Mouse (Mus musculus) c-Kit-positive CD71-positive TER-119-positive erythroid progenitor cells, embryonic 14.5 days (primary cell): ENCODE results near the gene Gars.

Experiments used
- DNase-seq: peaks from one replicate; pipeline ENCODE4 v3.0.0-alpha.2; 2013; ENCODE audit warnings: low spot score

Gars gene

GRCm38 (mm10) chr6:55037799-55038670, at the start of gene Gars:
Gars (plus strand) TSS chr6:55038007.
- DNase-seq, result peak; percentile 79

GRCm38 (mm10) chr6:54988141-54988540, 49.7 kb upstream of the Gars start:
- DNase-seq, result no peak

GRCm38 (mm10) chr6:54991189-54991588, 46.6 kb upstream of the Gars start:
- DNase-seq, result no peak

- no peak for DNase-seq
Measured at GRCm38 (mm10) chr6:54992141-54992540, 45.7 kb upstream of the Gars start.

DNA sequence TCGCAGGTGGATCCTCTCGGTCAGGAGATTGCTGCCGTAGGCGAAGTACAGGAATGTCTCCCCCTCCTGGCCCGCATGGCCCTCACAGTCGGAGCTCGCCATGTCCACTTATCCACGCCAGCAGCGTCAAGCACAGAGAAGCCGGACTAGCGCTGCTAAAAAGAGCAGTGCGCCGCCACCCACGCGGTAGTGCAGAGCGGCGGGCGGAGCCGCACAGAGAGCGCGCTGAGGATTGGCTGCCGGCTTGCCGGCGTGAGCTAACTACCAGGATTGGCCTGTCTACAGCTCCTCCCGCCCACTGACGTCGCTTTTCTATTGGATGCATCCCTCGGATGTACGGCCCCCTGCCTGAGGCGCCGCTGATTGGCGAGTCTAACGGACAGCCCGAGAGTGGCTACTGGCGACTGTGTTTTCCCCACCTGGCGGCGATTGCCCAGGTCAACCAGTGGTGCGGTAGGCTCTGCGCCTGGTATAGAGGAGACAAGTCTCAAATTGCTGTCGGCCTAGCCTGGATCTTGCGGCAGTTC, 45.0 kb upstream of the Gars start, which contains the start of gene Ggct:
Ggct (minus strand) TSS at position 217 of the 527 bp plus-strand sequence.
- peak; percentile 90 for DNase-seq

GRCm38 (mm10) chr6:54996361-54996760, 41.4 kb upstream of the Gars start:
- no peak for DNase-seq

DNA sequence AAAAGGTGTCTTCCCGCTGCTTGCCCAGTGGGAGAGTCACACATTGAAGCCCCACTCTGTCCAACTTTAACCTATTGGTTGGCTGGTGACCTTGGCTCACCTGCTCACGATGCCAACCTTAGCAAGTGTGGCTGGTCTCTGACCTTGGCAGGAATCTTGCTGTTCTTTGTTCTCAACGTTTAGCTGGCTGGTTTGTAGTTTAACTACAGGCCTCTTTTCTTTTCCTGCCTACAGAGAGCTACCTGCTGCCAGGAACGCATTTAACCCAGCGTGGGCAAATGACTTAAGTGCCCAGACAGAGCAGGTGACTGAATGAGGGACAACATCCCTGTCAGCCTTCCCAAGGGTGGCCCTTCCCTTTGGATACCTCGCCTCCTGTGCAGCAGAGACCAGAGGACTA, 40.1 kb upstream of the Gars start:
- no peak for DNase-seq

DNA sequence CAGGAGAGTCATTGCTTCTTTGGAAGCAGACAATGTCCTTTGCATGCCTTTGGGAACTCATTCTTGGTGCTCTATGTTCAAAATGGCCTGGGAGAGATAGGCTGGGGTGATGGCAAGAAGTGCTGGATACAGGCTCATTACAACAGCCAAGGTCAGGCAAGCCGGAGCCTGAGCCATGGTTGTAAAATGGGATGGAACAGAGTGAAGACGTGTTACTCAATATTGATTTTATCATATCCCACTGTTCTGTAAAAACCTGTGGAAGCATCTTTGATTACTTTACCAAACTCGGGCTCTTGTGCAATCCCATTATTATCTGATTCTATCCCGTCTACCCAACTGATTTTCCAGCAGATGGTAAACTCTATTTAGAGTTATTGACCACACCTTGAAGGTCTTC, 36.5 kb upstream of the Gars start:
- no peak for DNase-seq

DNA sequence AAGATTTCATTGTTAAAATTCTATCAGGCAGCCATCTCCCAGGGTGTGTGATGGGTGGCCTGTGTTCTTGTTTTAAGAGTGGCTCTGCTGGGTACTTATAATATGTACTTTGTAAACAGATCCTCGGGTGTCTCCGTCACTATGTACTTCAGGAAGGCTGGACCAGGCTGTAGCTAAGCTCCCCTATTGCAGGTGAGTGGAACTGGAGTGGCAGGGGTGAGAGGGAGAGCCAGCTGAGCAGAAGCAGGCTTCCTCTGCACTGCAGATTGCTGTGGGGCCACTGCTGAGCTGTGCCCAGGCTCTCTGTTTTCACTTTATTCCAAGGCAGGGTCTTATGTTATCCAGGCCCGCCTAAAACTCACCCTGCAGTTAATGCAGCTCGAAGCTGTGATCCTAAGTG, 35.4 kb upstream of the Gars start:
- no peak for DNase-seq

DNA sequence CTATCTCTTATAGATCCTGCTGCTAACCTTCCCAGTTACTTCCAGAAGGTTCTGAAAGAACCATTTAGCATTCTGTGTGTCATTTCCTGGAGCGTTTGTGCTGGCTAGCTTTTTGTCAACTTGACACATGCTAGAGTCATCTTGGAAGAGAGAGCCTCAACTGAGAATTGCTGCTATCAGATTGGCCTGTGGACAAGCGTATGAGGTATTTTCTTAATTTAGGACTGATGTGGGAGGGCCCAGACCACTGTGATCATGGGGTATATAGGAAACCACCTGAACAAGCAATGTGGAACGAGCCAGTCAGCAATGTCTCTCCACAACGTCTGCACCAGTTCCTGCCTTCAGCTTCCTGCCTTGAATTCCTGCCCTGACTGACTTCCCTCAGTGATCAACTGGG, 34.2 kb upstream of the Gars start:
- DNase-seq, result no peak

- DNase-seq, result no peak
Measured at GRCm38 (mm10) chr6:55008401-55008800, 29.4 kb upstream of the Gars start.

DNA sequence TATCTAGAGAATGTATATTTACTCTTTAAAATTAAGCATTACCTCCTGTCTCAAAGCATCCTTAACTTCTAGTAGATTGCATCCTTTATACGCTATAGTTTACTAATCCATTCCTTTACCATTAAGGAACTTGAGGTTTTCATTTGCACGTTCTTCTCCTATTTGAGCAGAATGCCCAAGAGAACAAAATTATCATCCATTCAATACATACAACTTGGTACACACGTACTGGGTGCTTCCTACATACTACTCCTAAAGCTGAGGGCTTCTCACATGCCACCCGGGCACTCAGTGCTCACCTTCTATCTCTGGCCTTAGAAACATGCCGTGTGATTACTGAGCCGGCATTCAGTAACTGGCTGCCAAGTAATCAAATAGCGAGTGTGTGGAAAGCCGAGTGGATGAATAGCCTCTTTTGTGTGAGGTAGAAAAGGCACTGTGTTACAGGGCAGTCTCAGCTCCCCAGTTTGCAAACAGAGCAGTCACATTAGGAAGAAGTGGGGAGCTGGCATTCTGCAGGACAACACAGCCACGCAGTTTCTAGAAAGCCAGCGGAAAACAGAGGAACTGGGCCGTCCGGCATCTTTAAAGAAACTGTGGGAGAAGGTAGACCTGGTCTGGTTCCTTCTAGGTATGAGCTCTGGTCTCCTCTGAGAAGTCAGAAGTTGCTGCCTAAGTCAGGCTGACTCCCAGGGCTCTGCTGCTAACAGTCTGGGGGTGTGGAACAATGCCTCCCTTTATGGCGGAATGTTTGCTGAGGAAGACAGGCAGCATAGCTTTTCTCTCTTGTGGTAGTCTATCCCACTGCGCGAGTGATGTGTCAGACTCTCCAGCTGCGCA, 28.2 kb upstream of the Gars start:
- DNase-seq, result no peak

GRCm38 (mm10) chr6:55010330-55011091, 27.3 kb upstream of the Gars start:
- no peak for DNase-seq

- DNase-seq, result no peak
Measured at GRCm38 (mm10) chr6:55012516-55012915, 25.3 kb upstream of the Gars start.

DNA sequence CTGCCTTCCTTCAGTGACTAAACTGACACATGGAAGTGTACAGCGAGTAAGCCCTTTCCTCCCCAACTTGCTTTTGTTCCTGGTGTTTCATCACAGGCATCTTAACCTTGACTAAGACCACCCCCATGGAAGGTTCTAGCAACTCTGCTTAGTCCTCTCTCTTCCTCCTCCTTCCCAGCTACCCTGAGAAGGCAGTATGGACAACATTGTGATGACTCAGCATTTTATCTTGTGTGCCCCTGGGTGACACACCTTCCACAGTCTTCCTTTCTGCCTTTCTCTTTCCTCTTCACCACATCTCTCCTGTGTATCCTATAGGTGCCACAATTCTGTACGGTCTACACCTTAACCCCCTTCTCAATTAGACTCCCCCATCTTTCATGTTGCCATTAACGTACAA, 23.6 kb upstream of the Gars start:
- no peak for DNase-seq

DNA sequence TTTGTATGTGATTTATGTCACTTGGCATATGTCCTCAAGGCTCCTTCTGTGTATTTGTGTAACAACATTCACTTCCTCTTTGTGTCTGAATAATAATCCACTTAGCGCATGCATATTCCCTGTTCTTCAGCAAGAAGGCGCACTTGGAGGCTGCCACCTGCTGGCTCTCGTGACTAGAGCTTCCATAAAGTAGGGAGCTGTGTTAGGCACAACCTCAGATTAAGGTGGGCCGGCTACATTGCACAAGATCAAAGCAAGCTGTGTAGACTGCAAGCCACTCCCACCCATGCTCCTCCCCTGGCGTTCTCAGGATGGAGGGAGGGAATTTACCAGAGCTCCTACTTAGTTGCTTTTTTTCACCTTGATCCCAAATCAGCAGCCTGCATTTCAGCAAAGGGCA, 21.6 kb upstream of the Gars start:
- DNase-seq, result no peak

- DNase-seq, result peak; percentile 60
Measured at GRCm38 (mm10) chr6:55016710-55017583, 20.9 kb upstream of the Gars start.

DNA sequence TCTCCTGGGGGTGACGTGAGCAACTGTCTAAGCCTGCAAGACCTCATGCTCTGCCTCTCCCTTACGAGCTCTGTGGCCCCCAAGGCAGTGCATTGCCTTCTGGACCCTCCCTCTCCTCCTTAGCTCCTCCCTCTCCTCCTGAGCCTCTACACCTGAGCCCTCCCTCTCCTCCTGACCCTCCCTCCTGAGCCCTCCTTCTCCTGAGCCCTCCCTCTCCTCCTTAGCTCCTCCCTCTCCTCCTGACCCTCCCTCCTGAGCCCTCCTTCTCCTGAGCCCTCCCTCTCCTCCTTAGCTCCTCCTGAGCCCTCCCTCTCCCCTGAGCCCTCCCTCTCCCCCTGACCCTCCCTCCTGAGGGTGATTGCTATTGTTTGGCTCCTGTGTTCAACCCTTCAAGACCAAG, 19.4 kb upstream of the Gars start:
- DNase-seq, result no peak

DNA sequence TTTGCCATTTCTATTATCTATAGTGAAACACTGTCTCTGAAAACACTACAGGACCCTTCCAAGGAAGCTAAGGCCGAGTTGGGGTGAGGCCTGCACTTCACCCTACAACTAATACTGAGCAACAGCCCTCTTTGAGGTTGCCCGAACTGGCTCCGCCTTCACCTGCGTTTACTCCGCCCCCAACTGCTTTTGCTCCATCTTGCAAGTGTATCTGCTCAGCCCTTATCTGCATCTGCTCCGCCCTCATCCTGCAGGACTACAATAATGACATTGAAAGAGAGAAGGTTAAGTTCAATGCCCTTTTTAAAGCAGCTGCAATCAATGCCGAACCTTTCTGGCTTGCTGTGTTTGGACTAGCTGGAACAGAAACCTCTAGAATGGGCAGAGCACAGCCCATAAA, 16.0 kb upstream of the Gars start:
- no peak for DNase-seq

DNA sequence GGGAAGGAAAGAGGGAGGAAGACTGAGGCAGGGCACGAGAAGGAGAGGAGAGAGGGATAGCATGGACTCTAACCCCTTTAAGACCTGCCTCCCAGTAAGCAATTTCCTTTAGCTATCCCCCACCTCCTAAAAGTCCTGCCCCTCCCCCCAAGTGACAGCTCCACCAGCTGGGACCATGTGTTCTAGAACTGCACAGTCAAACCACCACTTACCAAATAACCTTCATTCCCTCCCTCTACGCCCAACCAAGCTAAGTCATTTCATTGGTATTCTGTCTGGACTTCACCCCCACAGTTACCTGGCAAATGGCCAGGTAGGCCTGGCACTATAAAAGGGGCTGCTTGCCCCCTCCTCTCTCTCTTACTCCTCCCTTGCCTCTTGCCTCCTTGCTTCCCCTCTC, 10.2 kb upstream of the Gars start:
- DNase-seq, result no peak

DNA sequence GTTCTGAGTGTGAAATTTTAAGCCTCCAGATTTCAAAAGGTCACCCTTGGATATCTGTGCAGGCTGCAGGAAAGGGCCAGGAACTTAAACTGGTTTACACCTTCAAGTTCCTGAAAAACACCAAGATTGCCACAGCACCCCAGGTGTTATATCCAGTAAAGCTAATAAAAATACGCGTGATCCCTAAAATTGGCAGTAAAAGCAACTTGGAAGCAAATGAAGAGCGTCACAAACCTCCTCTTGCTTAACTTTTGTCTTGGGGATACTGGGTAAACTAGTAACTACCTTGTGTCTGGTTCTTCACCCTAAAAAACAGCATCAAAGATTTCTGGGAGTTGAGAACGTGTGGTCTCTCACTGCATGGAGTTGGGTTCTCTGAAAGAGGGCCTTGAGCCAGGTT, 1.1 kb upstream of the Gars start:
- no peak for DNase-seq
